Mouse (Mus musculus) ovary, postnatal 14 days (tissue): Measurements from ENCODE around the gene Stk11ip.
A peak's percentile ranks its signal among the peaks of the same experiment; 100 is the strongest.

Experiments
- DNase-seq: peaks from one replicate; pipeline ENCODE4 v3.0.0; 2022; ENCODE audit warnings: low spot score

Stk11ip gene

DNA sequence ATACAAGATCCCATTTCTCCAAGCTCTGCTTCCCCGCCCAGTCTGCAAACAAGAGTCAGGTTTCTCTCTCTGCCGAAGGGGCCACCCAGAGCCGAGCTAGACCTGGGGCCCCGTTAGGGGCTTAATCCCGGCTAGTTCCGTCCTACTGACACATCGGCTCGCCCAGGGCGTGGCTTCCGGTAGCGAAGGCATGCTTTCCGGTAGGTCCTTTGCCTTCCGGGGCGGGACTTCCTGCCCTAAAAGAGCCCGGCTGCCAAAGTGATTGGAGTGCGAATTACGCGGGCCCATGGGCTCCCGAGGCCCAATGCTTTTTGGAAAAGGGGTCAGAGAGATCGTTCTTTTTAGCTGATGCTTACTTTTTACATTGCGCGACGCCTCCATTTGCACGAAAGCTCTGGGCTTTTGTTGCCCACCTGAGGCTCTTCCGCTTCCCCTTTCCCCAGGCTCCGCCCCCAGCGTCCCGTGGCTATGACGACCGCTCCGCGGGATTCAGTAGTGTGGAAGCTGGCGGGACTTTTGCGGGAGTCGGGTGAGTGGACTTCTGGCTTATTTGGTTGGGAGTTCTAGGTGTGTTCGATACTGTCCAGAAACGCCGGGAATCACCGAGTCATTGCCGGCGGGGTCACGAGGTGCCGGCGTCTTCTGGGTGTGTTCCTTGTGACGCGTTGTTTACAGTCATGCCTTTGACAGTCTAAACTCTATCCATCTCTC lies at the start of gene Stk11ip:
Gene Stk11ip (plus strand): TSS at position 209 of the 711 bp plus-strand sequence.
- peak; percentile 82 for DNase-seq

DNA sequence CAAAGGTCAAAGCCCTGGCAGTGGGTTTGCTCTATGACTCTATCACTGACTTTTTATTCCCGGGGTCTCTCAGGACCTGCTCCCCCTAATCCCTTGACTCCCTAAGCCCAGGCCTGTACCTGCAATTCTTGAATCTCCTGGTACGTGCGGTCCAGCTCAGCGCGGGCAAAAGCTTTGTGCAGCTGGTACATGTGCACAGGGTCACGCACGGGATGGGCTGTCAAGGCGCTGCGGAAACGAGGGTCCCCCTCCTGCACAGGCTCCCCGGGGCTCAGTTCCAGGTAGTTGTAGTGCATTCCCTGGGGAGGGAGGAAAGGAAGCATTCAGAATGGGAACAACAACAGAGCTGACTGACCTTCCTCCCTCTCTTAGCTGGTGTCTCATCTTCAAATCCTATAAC lies 44.9 kb upstream of the Stk11ip start:
- no peak for DNase-seq

- DNase-seq: peak; percentile 76
These were observed 43.9 kb upstream of the Stk11ip start for GRCm38 (mm10) chr1:75477264-75477965.

GRCm38 (mm10) chr1:75477966-75478290 lies 43.4 kb upstream of the Stk11ip start:
- DNase-seq: no peak

- DNase-seq: no peak
These were observed 42.8 kb upstream of the Stk11ip start for GRCm38 (mm10) chr1:75478497-75478896.

GRCm38 (mm10) chr1:75478916-75479634 lies 42.3 kb upstream of the Stk11ip start, which contains the start of the genes Chpf and Tmem198:
TSS of gene Chpf (minus strand) at chr1:75479307.
TSS of gene Tmem198 (plus strand) at chr1:75479532.
- DNase-seq: peak; percentile 97

DNA sequence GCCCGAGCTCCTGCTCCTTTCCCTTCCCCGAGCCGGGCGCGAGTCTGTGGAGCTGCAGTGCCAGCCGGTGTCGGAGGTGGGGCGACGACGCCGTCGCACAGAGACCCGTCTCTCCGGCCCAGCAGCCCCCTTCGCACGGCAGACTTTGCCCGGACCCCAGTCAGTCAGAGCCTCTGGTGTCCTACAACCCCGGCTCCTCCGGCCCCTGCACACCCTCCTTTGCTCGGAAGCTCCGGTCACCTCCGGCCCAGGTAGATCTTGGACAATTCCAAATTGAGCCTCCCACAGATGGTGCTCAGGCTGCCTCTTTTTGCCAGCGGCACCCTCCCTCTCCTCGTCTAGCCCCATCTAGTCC lies 41.7 kb upstream of the Stk11ip start:
- DNase-seq: no peak

DNA sequence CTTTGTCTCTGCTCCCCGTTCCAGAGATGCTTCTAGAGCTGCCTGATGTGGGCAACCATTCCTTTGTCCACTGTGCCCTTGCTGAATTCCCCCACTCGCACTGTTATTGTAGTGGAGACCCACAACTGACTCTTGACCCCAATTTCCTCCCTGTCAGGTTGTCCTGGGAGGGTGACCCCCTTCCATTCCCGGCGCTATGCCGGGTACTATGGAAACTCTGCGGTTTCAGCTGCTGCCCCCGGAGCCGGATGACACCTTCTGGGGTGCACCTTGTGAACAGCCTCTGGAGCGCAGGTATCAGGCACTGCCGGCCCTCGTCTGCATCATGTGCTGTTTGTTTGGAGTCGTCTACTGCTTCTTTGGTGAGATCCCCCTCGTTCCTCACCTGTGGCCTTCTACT lies 41.3 kb upstream of the Stk11ip start:
- DNase-seq: no peak

DNA sequence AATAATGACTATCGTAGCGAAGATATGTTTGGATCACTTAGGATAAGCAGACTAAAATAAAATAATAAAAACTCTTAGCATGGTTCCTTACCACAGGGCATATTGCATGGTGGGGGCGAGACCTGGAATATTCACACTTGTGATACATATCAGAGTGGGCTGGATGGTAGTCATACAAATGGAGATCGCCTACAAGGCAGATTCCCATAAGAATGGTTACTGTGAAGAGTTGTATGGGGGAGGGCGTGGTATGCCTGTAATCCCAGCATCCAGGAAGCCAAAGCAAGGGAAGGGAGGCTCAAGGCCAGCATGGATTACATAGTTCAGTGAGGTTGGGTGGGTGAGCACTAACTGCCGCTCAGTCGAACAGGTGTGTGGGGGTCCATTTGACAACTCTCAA lies 40.6 kb upstream of the Stk11ip start:
- DNase-seq: no peak

- no peak for DNase-seq
These were observed 34.8 kb upstream of the Stk11ip start for GRCm38 (mm10) chr1:75486561-75486960.

GRCm38 (mm10) chr1:75487040-75487404 lies 34.3 kb upstream of the Stk11ip start:
- no peak for DNase-seq

DNA sequence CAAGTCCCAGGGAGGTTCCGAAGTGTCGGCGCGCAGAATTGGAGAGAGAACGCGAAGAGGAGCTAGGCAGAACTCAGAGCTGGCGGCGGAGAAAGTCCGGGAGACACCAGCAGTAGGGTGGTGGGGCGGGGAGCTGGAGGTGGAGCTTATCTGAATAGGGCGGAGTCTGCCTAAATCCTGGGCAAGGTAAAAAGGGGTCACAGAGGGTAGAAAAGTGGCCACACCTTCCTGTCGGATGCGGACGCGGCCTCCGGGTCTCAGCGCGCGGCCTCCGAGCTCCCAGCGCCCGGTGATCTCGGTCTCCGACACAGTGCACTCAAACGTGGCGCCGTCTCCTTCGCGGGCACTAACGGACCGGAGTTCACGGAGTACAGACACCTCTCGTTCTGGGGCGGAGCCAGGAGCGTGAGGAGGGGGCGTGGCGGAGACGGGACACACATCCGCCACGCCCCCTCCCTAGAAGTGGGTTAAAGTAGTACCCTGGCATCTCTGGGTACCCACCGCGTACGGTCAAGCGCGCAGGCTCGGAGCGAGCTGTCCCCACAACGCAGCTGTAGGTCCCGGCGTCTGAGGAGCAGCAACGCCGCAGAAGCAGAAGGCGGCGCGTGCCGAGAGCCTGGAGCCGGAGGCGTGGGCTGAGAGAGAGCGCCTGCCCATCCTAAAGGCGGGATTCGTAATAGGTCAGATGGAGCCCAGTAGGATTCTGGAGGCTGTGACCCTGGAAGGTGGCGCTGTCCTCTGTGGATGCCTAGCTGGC lies 33.7 kb upstream of the Stk11ip start:
- DNase-seq: peak; percentile 53

GRCm38 (mm10) chr1:75490785-75491551 lies 30.4 kb upstream of the Stk11ip start:
- DNase-seq: no peak

GRCm38 (mm10) chr1:75492579-75493170 lies 28.7 kb upstream of the Stk11ip start:
- DNase-seq: no peak

DNA sequence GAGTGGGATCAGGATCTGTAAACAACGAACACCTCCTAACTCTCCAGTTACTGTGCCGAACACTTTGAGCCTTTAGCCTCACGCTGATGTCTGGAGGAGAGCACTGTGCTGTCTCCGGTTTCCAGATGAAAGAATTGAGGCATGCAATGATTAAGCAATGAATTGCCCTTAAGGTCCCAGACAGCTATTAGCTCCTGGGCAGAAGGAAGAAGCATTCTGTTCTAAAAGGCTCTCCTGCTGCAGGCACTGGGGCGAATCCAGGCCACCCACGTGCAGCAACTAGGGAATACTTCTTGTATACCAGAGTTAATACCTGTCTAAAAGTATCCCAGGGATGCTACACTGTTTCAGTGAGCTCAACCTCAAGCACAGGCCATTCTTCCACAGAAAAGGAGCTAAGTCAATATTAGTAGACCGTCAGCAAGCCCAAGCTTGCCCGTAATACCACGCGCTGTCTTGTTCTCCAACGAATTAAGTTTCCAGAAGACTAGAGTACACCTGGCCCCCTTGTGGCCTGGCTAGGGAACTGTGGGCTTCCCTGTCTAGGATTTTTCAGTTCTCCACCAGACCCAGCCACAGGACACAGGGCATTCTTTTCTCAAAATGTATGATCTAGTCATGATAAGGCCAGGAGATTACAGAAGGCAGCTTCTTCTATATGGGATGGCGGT lies 26.3 kb upstream of the Stk11ip start:
- no peak for DNase-seq

DNA sequence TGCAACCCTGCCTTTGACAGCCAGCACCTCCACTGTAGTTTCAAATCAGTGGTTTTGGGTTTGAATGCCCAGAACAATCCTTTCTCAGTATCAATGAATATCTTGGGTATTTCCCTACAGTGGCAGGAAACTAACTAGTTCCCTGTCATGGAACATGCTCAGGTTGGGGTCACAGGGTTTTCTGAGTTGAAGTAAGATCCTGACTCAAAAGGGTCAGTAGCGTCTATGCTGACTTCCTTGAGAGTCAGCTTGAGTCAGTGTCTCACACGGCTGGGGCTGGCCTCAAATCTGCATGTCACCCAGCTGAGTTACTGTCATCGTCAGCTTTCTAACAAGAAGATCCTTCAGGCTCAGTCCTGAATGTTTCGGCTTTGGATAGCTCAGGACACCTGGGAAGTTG lies 22.4 kb upstream of the Stk11ip start:
- no peak for DNase-seq

- no peak for DNase-seq
These were observed 21.9 kb upstream of the Stk11ip start for GRCm38 (mm10) chr1:75499441-75499840.

- DNase-seq: no peak
These were observed 19.4 kb upstream of the Stk11ip start for GRCm38 (mm10) chr1:75501905-75502304.

DNA sequence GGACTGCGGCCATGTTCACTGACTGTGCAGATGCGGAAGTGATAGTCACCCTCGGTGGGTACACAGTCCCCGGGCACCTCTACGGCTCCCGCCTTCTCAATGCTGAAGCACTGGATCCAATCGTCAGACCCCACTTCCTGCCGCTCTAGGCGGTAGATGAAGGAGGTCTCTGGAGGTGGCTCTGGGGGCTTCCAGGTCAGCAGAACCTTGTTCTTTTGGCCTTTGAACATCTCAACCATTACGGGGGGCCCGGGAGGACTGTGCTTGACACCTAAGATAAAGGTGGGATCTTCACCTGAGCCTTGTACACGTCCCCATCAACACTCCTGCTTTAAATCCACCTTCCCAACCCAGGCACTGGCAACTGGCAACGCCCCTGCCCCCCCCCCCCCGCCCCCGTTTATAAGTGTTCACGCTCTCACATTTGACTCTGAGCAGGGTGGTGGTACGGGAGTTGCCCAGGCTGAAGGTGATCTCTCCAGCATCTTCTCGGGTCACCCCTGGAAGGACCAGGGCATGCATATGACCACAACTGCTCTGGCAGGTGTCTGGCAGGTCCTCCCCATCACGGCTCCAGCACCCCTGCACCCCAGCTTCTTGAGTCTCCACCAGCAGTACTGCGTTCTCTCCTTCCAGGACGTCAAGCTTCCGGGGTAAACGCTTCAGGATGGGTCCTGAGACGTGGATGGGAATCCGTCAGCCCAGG lies 18.2 kb upstream of the Stk11ip start:
- no peak for DNase-seq

DNA sequence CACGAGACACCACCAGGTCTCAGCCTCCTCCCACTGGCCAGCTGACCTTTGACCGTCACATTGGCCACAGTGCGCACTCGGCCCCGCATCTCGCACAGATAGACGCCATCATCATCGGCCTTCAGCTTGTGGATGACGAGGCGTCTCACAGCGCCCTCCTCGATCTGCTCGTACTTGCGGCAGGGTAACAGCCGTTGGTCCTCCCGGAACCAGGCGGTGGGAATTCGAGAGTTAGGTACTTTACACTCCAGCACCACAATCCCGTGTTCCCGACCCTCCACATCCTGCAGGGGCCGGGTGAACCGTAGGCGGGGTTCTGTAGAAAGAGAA lies 17.7 kb upstream of the Stk11ip start:
- DNase-seq: no peak
